Mouse (Mus musculus) right cerebral cortex, adult 18-20 months (tissue): ENCODE measurements around the gene Lrrc39.
A peak's percentile ranks its signal among the peaks of the same experiment; 100 is the strongest.
"Not testable (repeated sequence)": the region's sequence is repeated elsewhere in the genome, so short reads cannot be mapped to it uniquely, and the experiment has no call there.

Source experiments
- DNase-seq: peaks from one replicate; pipeline ENCODE4 v3.0.0; 2022; ENCODE audit warnings: mixed read lengths

Lrrc39 gene

GRCm38 (mm10) chr3:116562408-116563094 is at the start of gene Lrrc39:
Gene Lrrc39, plus strand, starts transcription at chr3:116562973.
- no peak for DNase-seq

GRCm38 (mm10) chr3:116520141-116520761 is 42.5 kb upstream of the Lrrc39 start:
- DNase-seq: no peak

GRCm38 (mm10) chr3:116529741-116530140 is 33.0 kb upstream of the Lrrc39 start:
- no peak for DNase-seq

GRCm38 (mm10) chr3:116530826-116531225 is 31.9 kb upstream of the Lrrc39 start:
- DNase-seq: peak; percentile 47

GRCm38 (mm10) chr3:116536428-116537199 is 26.2 kb upstream of the Lrrc39 start:
- DNase-seq: no peak

- DNase-seq: no peak
These were observed 25.6 kb upstream of the Lrrc39 start for GRCm38 (mm10) chr3:116537200-116537573.

- DNase-seq: no peak
These were observed 20.7 kb upstream of the Lrrc39 start for GRCm38 (mm10) chr3:116542070-116542469.

GRCm38 (mm10) chr3:116542532-116542931 is 20.2 kb upstream of the Lrrc39 start:
- DNase-seq: no peak

- no peak for DNase-seq
These were observed 15.3 kb upstream of the Lrrc39 start for GRCm38 (mm10) chr3:116547430-116547829.

- peak; percentile 40 for DNase-seq
These were observed 11.4 kb upstream of the Lrrc39 start for GRCm38 (mm10) chr3:116551362-116551761.

- not testable (repeated sequence) for DNase-seq
These were observed 1.5 kb upstream of the Lrrc39 start for GRCm38 (mm10) chr3:116561315-116561714.

GRCm38 (mm10) chr3:116563095-116563492 is 321 bp downstream of the Lrrc39 start:
- DNase-seq: no peak

GRCm38 (mm10) chr3:116570628-116571027 is 7.9 kb downstream of the Lrrc39 start:
- no peak for DNase-seq

GRCm38 (mm10) chr3:116577286-116577685 is 14.5 kb downstream of the Lrrc39 start:
- DNase-seq: no peak

- DNase-seq: peak; percentile 77
These were observed 19.4 kb downstream of the Lrrc39 start for GRCm38 (mm10) chr3:116582201-116582600.

GRCm38 (mm10) chr3:116594076-116594727 is 31.4 kb downstream of the Lrrc39 start:
- DNase-seq: no peak

- DNase-seq: peak; percentile 98
These were observed 32.2 kb downstream of the Lrrc39 start, which contains the start of gene Sass6 for GRCm38 (mm10) chr3:116594728-116595602. Gene Sass6, plus strand, starts transcription at chr3:116594982.

GRCm38 (mm10) chr3:116595603-116595991 is 32.8 kb downstream of the Lrrc39 start:
- no peak for DNase-seq

GRCm38 (mm10) chr3:116599705-116600104 is 36.9 kb downstream of the Lrrc39 start:
- DNase-seq: no peak

- no peak for DNase-seq
These were observed 38.2 kb downstream of the Lrrc39 start for GRCm38 (mm10) chr3:116601005-116601404.

GRCm38 (mm10) chr3:116601781-116602180 is 39.0 kb downstream of the Lrrc39 start:
- DNase-seq: no peak

GRCm38 (mm10) chr3:116604570-116604969 is 41.8 kb downstream of the Lrrc39 start:
- no peak for DNase-seq
